Mouse (Mus musculus): ENCODE results near the gene Ppp2ca.
"Not testable (repeated sequence)": the region's sequence is repeated elsewhere in the genome, so short reads cannot be mapped to it uniquely, and the experiment has no call there.

The Ppp2ca gene

DNA sequence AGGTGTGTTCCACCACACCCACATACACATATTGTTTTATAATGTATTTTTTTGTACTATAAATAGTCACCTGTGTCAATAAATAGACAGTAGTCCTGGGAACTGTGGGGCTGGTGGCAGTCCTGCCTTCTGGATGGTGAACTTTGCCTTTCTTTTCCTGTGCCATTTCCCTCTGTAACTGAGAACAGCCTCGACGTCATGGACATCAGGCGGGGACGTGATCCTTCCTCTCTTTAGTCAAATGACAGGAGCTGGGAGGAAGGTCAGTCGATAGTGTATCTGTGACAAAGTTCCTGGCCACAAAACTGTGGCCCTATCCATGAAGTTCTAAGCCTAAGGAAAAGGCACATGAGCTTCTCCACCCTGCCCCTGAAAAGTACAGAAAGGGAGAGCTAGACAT, 3.9 kb upstream of the Ppp2ca start:
- no peak for DNase-seq (ENCODE audit: low read depth, low spot score)

DNA sequence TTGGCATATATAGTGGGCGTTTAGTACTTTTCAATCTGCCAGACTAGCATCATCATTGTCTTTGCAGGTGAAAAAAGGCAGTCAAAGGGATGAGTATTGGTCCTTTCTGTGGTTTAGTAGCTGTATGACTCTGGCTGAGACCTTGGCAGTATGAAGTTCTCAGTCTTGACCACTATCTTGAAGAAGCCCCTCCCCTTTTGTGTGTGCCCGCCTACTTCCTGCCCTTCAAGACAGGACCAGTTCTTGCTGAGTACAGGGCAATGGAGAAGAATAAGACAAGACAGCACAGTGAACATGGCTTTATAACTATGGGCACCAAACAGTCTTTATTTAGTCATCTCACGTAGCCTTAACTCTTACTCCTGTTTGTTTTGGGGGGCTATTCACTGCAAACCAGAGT, 1.5 kb upstream of the Ppp2ca start:
- no peak for DNase-seq (ENCODE audit: low read depth, low spot score)

DNA sequence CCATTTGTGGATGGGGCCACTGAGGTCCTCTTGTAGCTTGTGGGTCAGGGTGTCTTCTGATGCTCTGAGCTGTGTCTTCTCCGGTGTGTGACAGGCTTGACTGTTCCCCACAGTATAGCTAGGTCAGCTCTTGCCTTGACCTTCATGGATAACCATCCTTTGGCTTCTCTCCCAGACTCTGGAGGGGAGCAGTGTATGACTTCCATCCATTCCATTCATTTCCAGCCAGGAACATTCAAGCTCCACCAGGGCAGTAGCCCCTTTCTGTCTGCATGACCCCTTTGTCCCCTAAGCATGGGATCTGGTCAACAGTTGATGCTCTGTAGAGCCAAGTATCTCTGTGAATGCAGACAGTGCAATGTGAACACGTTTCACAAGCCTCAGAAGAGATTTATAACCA, 885 bp upstream of the Ppp2ca start:
- DNase-seq (ENCODE audit: low read depth, low spot score), result no peak

DNA sequence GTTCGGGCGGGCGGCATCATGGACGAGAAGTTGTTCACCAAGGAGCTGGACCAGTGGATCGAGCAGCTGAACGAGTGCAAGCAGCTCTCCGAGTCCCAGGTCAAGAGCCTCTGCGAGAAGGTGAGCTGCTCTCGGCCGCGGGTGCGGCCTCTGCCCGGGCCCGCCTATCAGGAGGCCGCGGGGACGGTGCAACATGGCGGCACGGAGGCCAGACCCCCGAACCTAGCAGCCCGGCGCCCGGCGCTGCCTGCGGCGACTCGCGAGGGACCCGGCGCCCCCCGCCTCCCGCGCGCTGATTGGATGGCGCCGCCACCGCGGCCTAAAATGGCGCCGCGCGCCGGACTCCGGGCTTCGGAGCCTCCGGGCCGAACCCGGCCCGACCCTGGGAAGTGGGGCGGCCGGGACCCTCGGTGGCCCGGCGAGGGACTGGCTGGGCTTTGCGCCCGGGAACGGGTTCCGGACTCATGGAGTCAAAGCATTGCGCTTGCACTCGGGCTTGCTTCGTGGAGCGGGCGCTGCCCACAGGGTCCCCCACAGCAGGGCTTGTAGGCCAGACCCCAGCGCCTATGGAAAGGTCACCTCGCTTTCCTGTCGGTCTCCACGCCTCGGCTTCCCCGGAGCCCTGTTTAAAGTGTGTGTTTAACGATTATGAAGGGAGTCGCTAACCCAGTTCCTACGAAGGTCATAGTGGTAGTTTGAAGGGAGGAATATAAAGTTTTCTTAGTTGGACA, 715 bp downstream of the Ppp2ca start:
- DNase-seq (ENCODE audit: low read depth, low spot score), result peak; percentile 52

DNA sequence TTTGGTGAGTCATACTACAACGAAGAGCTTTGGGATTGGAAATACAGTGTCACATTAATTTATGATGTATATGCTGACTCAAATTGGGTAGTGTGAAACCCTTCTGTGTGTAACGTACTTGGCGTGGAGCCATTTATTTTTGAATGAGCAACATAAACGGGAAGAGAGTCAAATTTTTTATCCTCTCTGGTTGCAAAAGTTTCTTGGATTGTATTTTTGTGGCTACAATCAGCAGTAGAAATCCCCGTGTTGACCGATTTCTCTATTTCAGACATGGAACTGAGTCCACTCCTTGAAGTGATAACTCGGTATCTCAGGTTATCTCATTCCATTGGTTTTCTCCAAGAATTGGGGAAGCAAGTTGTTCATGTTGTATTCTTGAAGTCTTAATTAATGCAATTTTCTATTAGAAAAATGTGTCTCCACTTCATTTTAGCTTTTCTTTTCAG, 1.3 kb downstream of the Ppp2ca start:
- no peak for DNase-seq (ENCODE audit: low read depth, low spot score)

GRCm38 (mm10) chr11:52102977-52103376, 4.5 kb downstream of the Ppp2ca start:
- DNase-seq (ENCODE audit: low read depth, low spot score), result no peak

DNA sequence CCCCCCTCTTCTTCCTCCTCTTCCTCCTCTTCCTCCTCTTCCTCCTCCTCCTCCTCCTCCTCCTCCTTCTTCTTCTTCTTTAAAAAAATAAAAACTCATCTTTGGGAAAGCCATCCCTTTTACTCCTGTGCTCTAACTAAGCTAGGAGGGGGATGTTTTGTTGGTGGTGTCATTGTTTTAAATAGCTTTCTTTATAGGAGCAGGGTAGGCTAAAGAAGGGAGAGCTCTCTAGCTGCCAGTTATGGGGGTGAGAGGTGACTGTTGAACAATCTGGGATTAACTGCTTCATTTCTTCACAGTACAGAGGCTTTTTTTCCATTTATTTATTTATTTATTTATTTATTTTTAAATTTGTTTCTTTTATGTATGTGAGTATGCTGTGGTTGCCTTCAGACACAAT, 7.0 kb downstream of the Ppp2ca start:
- DNase-seq (ENCODE audit: low read depth, low spot score), result no peak

GRCm38 (mm10) chr11:52106037-52106436, 7.6 kb downstream of the Ppp2ca start:
- no peak for DNase-seq (ENCODE audit: low read depth, low spot score)

GRCm38 (mm10) chr11:52106438-52106837, 8.0 kb downstream of the Ppp2ca start:
- no peak for DNase-seq (ENCODE audit: low read depth, low spot score)

DNA sequence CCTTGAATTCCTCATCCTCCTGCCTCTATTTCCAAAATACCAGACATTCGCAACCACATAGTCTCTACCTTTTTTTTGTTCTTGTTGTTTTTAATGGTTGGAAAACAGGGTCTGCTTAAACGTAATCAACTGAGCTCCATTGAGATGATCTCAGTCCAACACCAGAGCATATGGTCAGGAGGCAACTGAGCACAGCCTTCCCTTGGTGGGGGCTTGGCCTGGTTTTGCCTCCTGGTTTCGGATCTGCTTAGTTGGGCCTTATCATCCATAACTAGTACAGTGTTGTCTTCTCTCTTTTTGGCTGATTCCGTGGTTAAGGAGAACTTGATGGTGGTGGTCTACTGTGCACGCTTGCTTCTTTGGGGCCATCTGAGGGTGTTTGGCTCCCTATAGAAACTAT, 10.3 kb downstream of the Ppp2ca start:
- DNase-seq (ENCODE audit: low read depth, low spot score), result no peak

DNA sequence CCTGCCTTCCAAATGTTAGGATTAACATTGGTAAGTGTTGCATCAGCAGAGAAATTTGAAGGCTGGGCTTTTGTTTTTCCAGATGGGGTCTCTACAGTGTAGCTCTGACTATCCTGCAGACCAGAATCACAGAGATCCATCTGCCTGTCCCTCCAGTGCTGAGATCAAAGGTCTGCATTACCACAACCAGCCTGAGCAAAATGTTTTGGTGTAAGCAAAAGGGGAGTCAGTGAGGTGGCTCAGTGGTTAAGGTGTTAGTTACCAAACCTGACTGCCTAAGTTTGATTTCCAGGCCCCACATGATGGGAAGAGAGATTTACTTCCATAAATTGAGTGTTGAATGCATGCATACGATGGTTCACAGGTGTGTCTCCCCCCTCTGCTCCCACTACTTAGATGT, 10.9 kb downstream of the Ppp2ca start:
- DNase-seq (ENCODE audit: low read depth, low spot score), result no peak

GRCm38 (mm10) chr11:52115479-52115878, 17.0 kb downstream of the Ppp2ca start:
- no peak for DNase-seq (ENCODE audit: low read depth, low spot score)

DNA sequence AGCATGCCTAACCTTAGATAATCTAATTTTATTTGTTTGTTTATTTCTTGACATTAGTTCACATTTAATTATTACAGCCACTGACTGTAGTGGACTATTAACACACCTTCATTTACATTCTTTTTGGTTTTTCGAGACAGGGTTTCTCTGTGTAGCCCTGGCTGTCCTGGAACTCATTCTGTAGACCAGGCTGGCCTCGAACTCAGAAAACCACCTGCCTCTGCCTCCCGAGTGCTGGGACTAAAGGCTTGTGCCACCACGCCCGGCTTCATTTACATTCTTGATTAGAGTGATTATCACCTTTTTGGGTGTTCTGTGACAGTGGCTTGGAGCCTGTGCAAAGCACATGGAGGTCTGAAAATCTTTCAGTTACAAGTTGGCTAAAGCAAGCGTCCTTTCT, 17.6 kb downstream of the Ppp2ca start:
- DNase-seq (ENCODE audit: low read depth, low spot score), result not testable (repeated sequence)

DNA sequence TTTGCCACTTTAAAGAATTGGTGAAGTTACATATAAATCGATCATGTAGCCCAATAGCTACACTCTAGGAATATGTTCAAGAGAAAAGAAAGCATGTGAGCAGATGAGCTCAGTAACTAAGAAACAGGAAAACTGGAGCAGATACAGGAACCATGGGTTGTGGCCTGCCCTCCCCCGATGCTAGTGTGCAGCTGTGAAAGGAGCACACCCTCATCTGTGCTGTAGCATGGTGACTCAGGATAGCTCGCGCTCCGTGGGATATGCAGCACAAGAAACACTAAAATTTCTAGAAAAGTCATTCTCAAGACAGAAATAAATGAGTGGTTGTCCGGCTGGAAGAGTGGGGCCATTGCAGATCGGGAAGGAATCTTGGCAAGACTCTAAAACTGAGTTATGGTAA, 18.7 kb downstream of the Ppp2ca start:
- DNase-seq (ENCODE audit: low read depth, low spot score), result no peak

DNA sequence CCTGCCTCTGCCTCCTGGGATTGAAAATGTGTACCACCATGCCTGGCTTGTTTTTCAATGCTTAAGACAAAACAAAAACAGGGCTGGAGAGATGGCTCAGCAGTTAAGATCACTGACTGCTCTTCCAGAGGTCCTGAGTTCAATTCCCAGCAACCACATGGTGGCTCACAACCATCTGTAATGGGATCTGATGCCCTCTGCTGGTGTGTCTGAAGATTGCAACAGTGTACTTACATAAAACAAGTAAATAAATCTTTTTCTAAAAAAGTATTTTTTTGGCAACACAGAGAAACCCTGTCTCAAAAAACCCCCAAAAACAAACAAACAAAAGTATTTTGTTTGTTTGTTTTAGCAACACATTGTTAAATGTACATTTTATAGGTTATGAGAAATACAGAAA, 21.9 kb downstream of the Ppp2ca start:
- DNase-seq (ENCODE audit: low read depth, low spot score), result not testable (repeated sequence)

- DNase-seq (ENCODE audit: low read depth, low spot score), result no peak
Observed at GRCm38 (mm10) chr11:52122045-52122444, 23.6 kb downstream of the Ppp2ca start.

DNA sequence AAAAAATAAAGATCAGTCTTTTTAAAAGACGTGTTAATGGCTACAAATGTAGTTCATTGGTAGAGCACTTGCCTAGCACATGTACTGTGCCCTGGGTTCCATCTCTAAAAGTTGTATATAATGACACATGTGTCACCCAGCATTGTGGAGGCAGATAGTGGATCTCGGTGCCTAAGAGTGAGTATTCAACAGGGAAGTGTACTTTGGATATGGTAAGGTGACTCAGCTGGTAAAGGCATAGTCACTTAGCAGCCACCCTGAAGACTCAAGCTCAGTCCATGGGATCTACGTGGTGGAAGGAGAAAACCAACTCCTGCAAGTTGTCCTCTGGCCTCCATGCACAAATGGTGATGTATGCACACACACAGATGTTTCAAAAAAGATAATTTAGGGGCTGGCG, 26.0 kb downstream of the Ppp2ca start:
- DNase-seq (ENCODE audit: low read depth, low spot score), result no peak

GRCm38 (mm10) chr11:52127169-52127568, 28.7 kb downstream of the Ppp2ca start:
- DNase-seq (ENCODE audit: low read depth, low spot score), result no peak

DNA sequence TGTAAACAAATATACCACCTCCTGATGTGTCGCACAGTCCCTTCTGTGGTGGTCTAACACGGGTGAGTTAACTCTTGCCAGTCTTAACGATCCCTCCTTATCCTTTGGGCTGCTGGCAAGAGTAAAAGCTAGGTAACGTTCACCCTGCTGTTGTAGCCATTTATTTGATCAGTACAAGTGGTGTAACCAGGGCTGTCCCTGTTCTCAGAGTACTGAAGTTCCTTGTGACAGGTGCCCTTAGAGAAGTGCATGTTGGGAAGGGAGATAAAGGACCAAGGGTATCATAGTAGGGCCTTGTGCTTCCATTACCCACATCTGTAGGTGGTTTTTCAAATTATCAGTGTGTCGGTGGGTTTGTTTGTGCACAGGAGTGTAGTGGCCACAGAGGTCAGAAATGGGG, 29.3 kb downstream of the Ppp2ca start:
- DNase-seq (ENCODE audit: low read depth, low spot score), result no peak

DNA sequence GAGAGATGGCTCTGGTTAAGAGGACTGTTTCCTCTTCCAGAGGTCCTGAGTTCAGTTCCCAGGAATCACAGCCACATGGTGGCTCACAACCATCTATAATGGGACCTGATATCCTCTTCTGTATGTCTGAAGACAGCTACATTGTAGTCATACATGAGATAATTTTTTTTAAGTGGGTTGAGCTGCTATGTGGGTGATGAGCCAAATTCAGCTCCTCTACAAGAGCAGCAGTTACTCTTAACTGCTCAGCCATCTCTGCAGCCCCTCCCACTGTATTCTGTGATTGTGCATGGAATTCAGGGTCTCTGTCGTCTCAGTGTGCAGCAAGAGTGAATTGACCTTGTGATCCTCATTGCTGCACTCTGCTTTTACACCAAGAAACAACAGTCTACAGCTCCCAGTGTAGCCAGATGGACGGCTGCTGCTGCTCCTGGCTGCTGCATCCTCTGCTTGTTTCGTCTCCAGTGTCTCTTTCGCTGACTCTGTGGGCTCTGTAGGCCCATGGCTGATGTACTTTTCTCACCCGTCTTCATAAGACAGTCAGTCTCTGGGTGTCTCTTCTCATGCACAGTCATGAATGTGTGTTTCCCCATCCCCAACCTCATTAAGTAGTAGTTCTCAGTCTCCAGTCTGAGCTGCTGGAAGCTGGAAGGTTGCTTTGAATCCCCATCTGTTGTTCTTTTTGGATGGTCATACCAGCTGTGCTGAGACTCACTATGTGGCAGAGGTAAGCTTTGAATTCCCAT, 30.0 kb downstream of the Ppp2ca start:
- DNase-seq (ENCODE audit: low read depth, low spot score), result no peak

GRCm38 (mm10) chr11:52129171-52129570, 30.7 kb downstream of the Ppp2ca start:
- DNase-seq (ENCODE audit: low read depth, low spot score), result peak; percentile 36

GRCm38 (mm10) chr11:52129621-52130450, 31.4 kb downstream of the Ppp2ca start:
- DNase-seq (ENCODE audit: low read depth, low spot score), result no peak

Data from WW6 (cell line).